Mouse (Mus musculus): ENCODE measurements around the gene Hfe2. TPM values are rescaled to one million over a fixed set of nuclear protein-coding genes. Genes with fewer than 3 reads are reported as not detected.
A peak's percentile ranks its signal among the peaks of the same experiment; 100 is the strongest.
"Not testable (repeated sequence)": the region's sequence is repeated elsewhere in the genome, so short reads cannot be mapped to it uniquely, and the experiment has no call there.

Gene Hfe2
- polyA plus RNA-seq, 1 experiment from 2014 or later = not detected

DNA sequence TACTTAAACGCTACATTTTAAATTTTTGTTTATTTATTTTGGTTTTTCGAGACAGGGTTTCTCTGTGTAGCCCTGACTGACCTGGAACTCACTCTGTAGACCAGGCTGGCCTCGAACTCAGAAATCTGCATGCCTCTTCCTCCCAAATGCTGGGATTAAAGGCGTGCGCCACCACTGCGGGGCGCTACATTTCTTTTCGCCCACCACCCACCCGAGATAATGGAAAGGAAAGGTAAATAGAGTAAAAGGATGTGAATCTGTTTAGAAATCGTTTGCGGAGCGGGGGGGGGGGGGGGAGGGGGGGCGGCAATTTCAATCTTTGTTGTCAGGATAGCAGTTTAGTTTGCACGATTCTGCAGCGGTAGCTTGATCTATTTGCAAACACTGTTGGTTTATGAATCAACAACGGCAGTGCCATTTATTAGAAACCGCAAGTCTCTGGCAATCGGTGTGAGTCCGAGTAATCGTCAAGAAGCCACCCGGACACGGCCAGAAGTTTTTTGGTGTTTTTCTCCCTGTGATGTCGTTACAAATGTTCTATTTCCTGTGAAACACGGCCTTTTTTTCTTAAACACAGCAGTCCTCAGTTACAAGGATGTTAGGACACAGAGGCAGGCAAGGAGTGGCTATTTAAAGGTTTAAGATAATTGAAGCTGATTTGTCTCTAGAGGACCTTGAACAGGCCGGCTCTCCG is 37.2 kb upstream of the Hfe2 start:
- Histone ChIP-seq H3K4me3 (ENCODE audit: low read depth, low read length) (peak overlapping the region; percentile 31), H3K9me3 (ENCODE audit: control insufficient read depth) (no peaks in the 10 kb centered on the region), H3K4me2 (replicated peaks; ENCODE audit: low read depth) (peak overlapping the region; percentile 57), H3K9ac (ENCODE audit: low read depth, low read length) (no peak overlapping the region; the same call in 1 of the 2 replicates), H3K4me1 (replicated peaks; ENCODE audit: control insufficient read depth, insufficient read depth, low read length) (no peaks in the 10 kb centered on the region), H3K27ac (ENCODE audit: low read depth, low read length) (peak overlapping the region; percentile 82), H3K27me3 (replicated peaks; ENCODE audit: control insufficient read depth, insufficient read depth, low read length) (no peaks in the 10 kb centered on the region), H3K36me3 (ENCODE audit: control insufficient read depth, insufficient read depth) (no peaks in the 10 kb centered on the region)
- ATAC-seq = no peak
- peak; percentile 58 for TF ChIP-seq CTCF (IDR thresholded peaks at IDR 0.05; ENCODE audit: low read depth)
- WGBS = 4% methylated on average over 26 of the region's 26 CpGs

DNA sequence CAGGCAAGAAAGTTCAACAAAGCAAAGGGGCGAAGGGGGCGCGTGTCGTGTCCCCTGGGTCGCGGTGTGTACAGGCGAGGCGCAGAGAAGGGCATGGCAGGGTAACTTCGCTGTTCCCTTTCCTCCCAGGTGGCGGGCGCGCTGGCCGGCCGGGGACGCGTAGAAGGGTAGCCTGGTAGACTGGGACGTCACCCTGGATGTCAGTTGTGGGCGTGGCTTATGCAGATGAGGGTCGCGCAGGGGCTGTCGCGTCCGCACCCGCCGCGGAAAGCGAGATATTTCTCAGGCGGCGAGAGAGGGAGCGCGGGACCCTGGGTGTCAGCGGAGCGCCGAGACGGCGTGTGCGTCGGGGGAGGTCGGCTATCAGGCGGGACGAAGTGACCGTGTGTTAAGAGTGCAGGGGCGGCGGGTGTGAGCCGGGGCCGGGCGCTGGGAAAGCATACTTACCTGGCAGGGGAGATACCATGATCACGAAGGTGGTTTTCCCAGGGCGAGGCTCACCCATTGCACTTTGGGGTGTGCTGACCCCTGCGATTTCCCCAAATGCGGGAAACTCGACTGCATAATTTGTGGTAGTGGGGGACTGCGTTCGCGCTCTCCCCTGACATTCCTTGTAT is 36.6 kb upstream of the Hfe2 start:
- peak overlapping the region; percentile 57 for H3K4me2 ChIP-seq (replicated peaks; ENCODE audit: low read depth)
- no CpG with 5 or more reads among the region's 55 CpGs for WGBS
- peak; percentile 73 for ATAC-seq
- not testable (repeated sequence) for H3K36me3 ChIP-seq (ENCODE audit: control insufficient read depth, insufficient read depth); H3K9ac ChIP-seq (ENCODE audit: low read depth, low read length); H3K27me3 ChIP-seq (replicated peaks; ENCODE audit: control insufficient read depth, insufficient read depth, low read length); H3K9me3 ChIP-seq (ENCODE audit: control insufficient read depth); H3K4me1 ChIP-seq (replicated peaks; ENCODE audit: control insufficient read depth, insufficient read depth, low read length)
- peak overlapping the region; percentile 82 for H3K27ac ChIP-seq (ENCODE audit: low read depth, low read length)
- H3K4me3 ChIP-seq (ENCODE audit: low read depth, low read length) = peak overlapping the region; percentile 31

GRCm38 (mm10) chr3:96488907-96489629 is 35.9 kb upstream of the Hfe2 start:
- H3K4me3 ChIP-seq (ENCODE audit: low read depth, low read length); H3K4me1 ChIP-seq (replicated peaks; ENCODE audit: control insufficient read depth, insufficient read depth, low read length); H3K27ac ChIP-seq (ENCODE audit: low read depth, low read length); H3K36me3 ChIP-seq (ENCODE audit: control insufficient read depth, insufficient read depth); H3K4me2 ChIP-seq (replicated peaks; ENCODE audit: low read depth); H3K9me3 ChIP-seq (ENCODE audit: control insufficient read depth); H3K9ac ChIP-seq (ENCODE audit: low read depth, low read length); H3K27me3 ChIP-seq (replicated peaks; ENCODE audit: control insufficient read depth, insufficient read depth, low read length): not testable (repeated sequence)
- 0% methylated on average over 9 of the region's 31 CpGs for WGBS
- peak; percentile 72 for ATAC-seq

- 61% methylated on average over 5 of the region's 8 CpGs for WGBS
- not testable (repeated sequence) for H3K4me1 ChIP-seq (replicated peaks; ENCODE audit: control insufficient read depth, insufficient read depth, low read length); ATAC-seq; H3K36me3 ChIP-seq (ENCODE audit: control insufficient read depth, insufficient read depth); H3K27me3 ChIP-seq (replicated peaks; ENCODE audit: control insufficient read depth, insufficient read depth, low read length); H3K27ac ChIP-seq (ENCODE audit: low read depth, low read length); H3K9me3 ChIP-seq (ENCODE audit: control insufficient read depth); H3K4me3 ChIP-seq (ENCODE audit: low read depth, low read length); H3K4me2 ChIP-seq (replicated peaks; ENCODE audit: low read depth); H3K9ac ChIP-seq (ENCODE audit: low read depth, low read length)
Measured at GRCm38 (mm10) chr3:96489636-96490035, 35.3 kb upstream of the Hfe2 start.

GRCm38 (mm10) chr3:96494456-96494855 is 30.5 kb upstream of the Hfe2 start:
- 100% methylated on average over 5 of the region's 11 CpGs for WGBS
- not testable (repeated sequence) for H3K9ac ChIP-seq (ENCODE audit: low read depth, low read length); H3K27me3 ChIP-seq (replicated peaks; ENCODE audit: control insufficient read depth, insufficient read depth, low read length); H3K27ac ChIP-seq (ENCODE audit: low read depth, low read length); H3K36me3 ChIP-seq (ENCODE audit: control insufficient read depth, insufficient read depth); H3K4me3 ChIP-seq (ENCODE audit: low read depth, low read length); ATAC-seq; H3K9me3 ChIP-seq (ENCODE audit: control insufficient read depth); H3K4me2 ChIP-seq (replicated peaks; ENCODE audit: low read depth); H3K4me1 ChIP-seq (replicated peaks; ENCODE audit: control insufficient read depth, insufficient read depth, low read length)

- no peaks in the 10 kb centered on the region for H3K36me3 ChIP-seq (ENCODE audit: control insufficient read depth, insufficient read depth)
- no peaks in the 10 kb centered on the region for H3K27me3 ChIP-seq (replicated peaks; ENCODE audit: control insufficient read depth, insufficient read depth, low read length)
- H3K27ac ChIP-seq (ENCODE audit: low read depth, low read length) = no peak overlapping the region
- TF ChIP-seq CTCF (IDR thresholded peaks at IDR 0.05; ENCODE audit: low read depth) = no peak
- no peak overlapping the region for H3K4me3 ChIP-seq (ENCODE audit: low read depth, low read length)
- ATAC-seq = no peak
- WGBS = 98% methylated on average over 3 of the region's 3 CpGs
- no peaks in the 10 kb centered on the region for H3K9me3 ChIP-seq (ENCODE audit: control insufficient read depth)
- H3K9ac ChIP-seq (ENCODE audit: low read depth, low read length) = no peak overlapping the region
- no peaks in the 10 kb centered on the region; the same call in 1 of the 2 replicates for H3K4me1 ChIP-seq (replicated peaks; ENCODE audit: control insufficient read depth, insufficient read depth, low read length)
- H3K4me2 ChIP-seq (replicated peaks; ENCODE audit: low read depth) = no peak overlapping the region
Measured at GRCm38 (mm10) chr3:96494912-96495311, 30.1 kb upstream of the Hfe2 start.
